Mouse (Mus musculus): ENCODE data around the gene Gm14147. TPM values are rescaled to one million over a fixed set of nuclear protein-coding genes. Genes with fewer than 3 reads are reported as not detected.

The Gm14147 gene
- not detected for polyA plus RNA-seq (2017; shearing (Covaris generic))

DNA sequence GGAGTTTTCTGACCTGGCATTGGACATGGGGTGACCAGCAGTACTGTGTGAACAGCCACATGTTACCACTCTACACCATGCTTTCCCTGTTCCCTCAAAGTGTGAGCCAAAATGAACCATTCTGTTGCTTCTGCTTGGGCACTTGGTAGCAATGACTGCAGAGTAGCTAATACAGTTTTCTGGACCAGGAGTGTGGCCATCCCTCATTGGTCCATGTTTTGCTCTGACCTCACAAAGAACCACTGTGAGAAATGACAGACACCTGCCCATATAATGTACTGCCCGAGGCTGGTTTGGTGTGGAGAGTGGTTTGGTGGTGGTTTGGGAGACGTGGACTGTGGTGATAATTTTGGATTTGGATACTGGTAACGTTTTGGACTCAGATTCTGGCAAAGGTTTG is at the start of gene Gm14147:
Gm14147 (plus strand) TSS at position 301 of the 400 bp plus-strand sequence.

DNA sequence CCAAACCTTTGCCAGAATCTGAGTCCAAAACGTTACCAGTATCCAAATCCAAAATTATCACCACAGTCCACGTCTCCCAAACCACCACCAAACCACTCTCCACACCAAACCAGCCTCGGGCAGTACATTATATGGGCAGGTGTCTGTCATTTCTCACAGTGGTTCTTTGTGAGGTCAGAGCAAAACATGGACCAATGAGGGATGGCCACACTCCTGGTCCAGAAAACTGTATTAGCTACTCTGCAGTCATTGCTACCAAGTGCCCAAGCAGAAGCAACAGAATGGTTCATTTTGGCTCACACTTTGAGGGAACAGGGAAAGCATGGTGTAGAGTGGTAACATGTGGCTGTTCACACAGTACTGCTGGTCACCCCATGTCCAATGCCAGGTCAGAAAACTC is 5.8 kb upstream of the Gm14147 start, which contains the start of gene Gm14151:
Gm14151 (minus strand) TSS at position 101 of the 400 bp plus-strand sequence.

Other genes with a start within 250 kb of the Gm14147 start
- gene Abhd12, start 193.5 kb upstream of the Gm14147 start, polyA plus RNA-seq (2017; shearing (Covaris generic)) = 10 to 100 TPM; 74.7 to 79.5 TPM
- gene Gins1, start 192.8 kb upstream of the Gm14147 start, polyA plus RNA-seq (2017; shearing (Covaris generic)) = 1 to 10 TPM; 6.0 to 9.2 TPM
- under 1 TPM; 0.73 to 1.00 TPM for gene Ninl, start 58.9 kb upstream of the Gm14147 start, polyA plus RNA-seq (2017; shearing (Covaris generic))
- gene Nanp, start 58.8 kb upstream of the Gm14147 start, polyA plus RNA-seq (2017; shearing (Covaris generic)) = 10 to 100 TPM; 30.5 to 47.6 TPM
- under 1 TPM in 1 of 2 experiments, not detected in 1; 0.13 TPM for gene Gm14151, start 5.9 kb upstream of the Gm14147 start, polyA plus RNA-seq (2017; shearing (Covaris generic))

All from activated CD4-positive, CD25-positive, alpha-beta regulatory T cell (primary cell).